Mouse (Mus musculus) MEL (cell line): ENCODE results near the gene Med27.

ENCODE experiments used
- CTCF ChIP-seq, 3 experiments: IDR thresholded peaks in 2 of 3; conservative IDR thresholded peaks in 1 of 3; 2 replicates each; pipeline ENCODE4 v1.5.1; 2011 to 2012; ENCODE audit warnings: low read length in 3 of 3, low read depth in 2 of 3, mild to moderate bottlenecking in 2 of 3, improper control_type of control experiment in 1 of 3, inconsistent platforms in 1 of 3, mixed read lengths in 1 of 3, moderate library complexity in 1 of 3; ENCODE audit not compliant: control insufficient read depth in 1 of 3, insufficient read depth in 1 of 3, poor library complexity in 1 of 3, severe bottlenecking in 1 of 3
- EP300 ChIP-seq, 2 experiments: IDR thresholded peaks; 2 replicates each; pipeline ENCODE4 v1.6.1; 2011; ENCODE audit warnings: improper control_type of control experiment in 2 of 2, low read length in 2 of 2, low read depth in 1 of 2, mild to moderate bottlenecking in 1 of 2
- ZKSCAN1 ChIP-seq: IDR thresholded peaks from 2 replicates; pipeline ENCODE4 v1.6.1; 2012; ENCODE audit warnings: low read depth, mild to moderate bottlenecking, inconsistent platforms, low read length, improper control_type of control experiment, moderate library complexity

DNA sequence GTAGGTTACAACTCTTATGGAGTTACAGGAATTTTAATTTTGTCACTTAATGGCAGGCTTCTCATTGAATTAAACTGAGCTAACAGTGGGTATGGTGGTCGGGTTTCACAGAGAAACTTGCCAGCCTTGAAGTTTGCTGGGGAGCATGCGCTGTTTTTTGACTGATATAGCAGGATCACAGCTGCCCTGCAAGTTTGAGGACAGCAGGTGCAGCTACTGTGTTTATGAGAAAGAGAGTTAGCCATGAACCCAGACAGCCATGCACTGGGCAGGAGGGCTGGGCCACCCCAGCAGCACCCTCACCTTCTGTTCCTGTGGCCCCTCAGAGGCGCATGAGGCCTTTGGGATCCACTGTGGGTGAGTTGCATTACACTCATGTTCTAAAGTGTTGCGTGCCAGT, 36.0 kb downstream of the Med27 start:
- TF ChIP-seq ZKSCAN1 (no peak), CTCF (IDR thresholded peaks at IDR 0.05 in 2 of 3, conservative IDR thresholded peaks at IDR 0.05 in 1 of 3; ENCODE audit: control insufficient read depth in 1 of 3, insufficient read depth in 1 of 3, low read depth in 2 of 3, low read length in 3 of 3, poor library complexity in 1 of 3, severe bottlenecking in 1 of 3) (no peak), EP300 (IDR thresholded peaks at IDR 0.05; ENCODE audit: low read depth in 1 of 2, low read length in 2 of 2) (no peak)
